Mouse (Mus musculus) heart, embryonic 14.5 days (tissue): ENCODE data around the gene Olfr71. TPM values are rescaled to one million over a fixed set of nuclear protein-coding genes. Genes with fewer than 3 reads are reported as not detected.

Experiments
- ATAC-seq: fragments of 200-750 bp; cut with Nextera tagmentation; 2 replicates; pipeline ENCODE4 v1.8.0; 2017; ENCODE audit warnings: low read depth, moderate TSS enrichment; ENCODE audit not compliant: insufficient number of reproducible peaks, insufficient read depth, low FRiP score
- H3K27ac ChIP-seq, 2 experiments: fragments of 200-500 bp in 1 of 2; fragments of 300-500 bp in 1 of 2; sonication (generic) in 1 of 2; replicated peaks in 1 of 2; 2 replicates each; pipeline ENCODE4 v1.5.1; 2012 to 2014; ENCODE audit warnings: low read depth in 2 of 2, low read length in 2 of 2, control low read depth in 1 of 2, mild to moderate bottlenecking in 1 of 2, mixed read lengths in 1 of 2; ENCODE audit not compliant: control insufficient read depth in 1 of 2, insufficient read depth in 1 of 2
- H3K27me3 ChIP-seq: fragments of 300-500 bp; sonication (generic); 2 replicates; pipeline ENCODE4 v1.6.1; 2014; ENCODE audit warnings: mild to moderate bottlenecking, low read length, control low read depth; ENCODE audit not compliant: control insufficient read depth, insufficient read depth
- H3K36me3 ChIP-seq: fragments of 300-500 bp; sonication (generic); 2 replicates; pipeline ENCODE4 v1.6.1; 2014; ENCODE audit warnings: mild to moderate bottlenecking, control low read depth, low read length, mixed read lengths; ENCODE audit not compliant: control insufficient read depth, insufficient read depth
- H3K4me1 ChIP-seq, 2 experiments: fragments of 200-500 bp in 1 of 2; fragments of 300-500 bp in 1 of 2; sonication (generic) in 1 of 2; 2 replicates each; pipeline ENCODE4 v1.6.1; 2012 to 2014; ENCODE audit warnings: low read length in 2 of 2, control low read depth in 1 of 2, mixed read lengths in 1 of 2; ENCODE audit not compliant: control insufficient read depth in 2 of 2, insufficient read depth in 2 of 2
- H3K4me2 ChIP-seq: fragments of 300-500 bp; sonication (generic); 2 replicates; pipeline ENCODE4 v1.6.1; 2014; ENCODE audit warnings: mild to moderate bottlenecking, low read length
- H3K4me3 ChIP-seq, 2 experiments: fragments of 200-500 bp in 1 of 2; fragments of 300-500 bp in 1 of 2; sonication (generic) in 1 of 2; 2 replicates each; pipeline ENCODE4 v1.5.1; 2012 to 2014; ENCODE audit warnings: low read length in 2 of 2, mild to moderate bottlenecking in 2 of 2, control low read depth in 1 of 2, low read depth in 1 of 2, moderate library complexity in 1 of 2; ENCODE audit not compliant: control insufficient read depth in 1 of 2, insufficient read depth in 1 of 2
- H3K9ac ChIP-seq: fragments of 300-500 bp; sonication (generic); 2 replicates; pipeline ENCODE4 v1.6.1; 2014; ENCODE audit warnings: mild to moderate bottlenecking, low read length
- H3K9me3 ChIP-seq: fragments of 300-500 bp; sonication (generic); 2 replicates; pipeline ENCODE4 v1.6.1; 2016; ENCODE audit warnings: low read length, control low read depth; ENCODE audit not compliant: control insufficient read depth
- WGBS: fragments of 180-500 bp; shearing (Covaris S2); extraction: QIAGEN DNeasy Blood & Tissue Kit; methylation state at CpG from one replicate; pipeline ENCODE4 v1.1.7; 2014; 5-methylcytosine and 5-hydroxymethylcytosine counted together
- polyA plus RNA-seq: library from polyadenylated mRNA; unstranded; fragments of >200 nt; fragmentation: Nextera tagmentation; extraction: Ambion mirVana; gene quantifications from 2 replicates; pipeline ENCODE4 v1.2.1, GENCODE M21; 2014

Gene Olfr71
- polyA plus RNA-seq, 1 experiment from 2014 or later = not detected

GRCm38 (mm10) chr4:43693806-43694241, 16.2 kb downstream of the Olfr71 start:
- H3K9ac ChIP-seq = no peak overlapping the region
- H3K4me3 ChIP-seq = no peak overlapping the region
- H3K27me3 ChIP-seq = no peaks in the 10 kb centered on the region
- H3K27ac ChIP-seq = no peak overlapping the region
- no peak for ATAC-seq
- H3K36me3 ChIP-seq = peaks cover 9% of the 10 kb centered on the region; the same call in 1 of the 2 replicates
- H3K9me3 ChIP-seq = no peaks in the 10 kb centered on the region
- H3K4me2 ChIP-seq = no peak overlapping the region
- WGBS = 37% methylated on average over 5 of the region's 5 CpGs
- peaks cover 19 to 30% of the 10 kb centered on the region in 2 experiments for H3K4me1 ChIP-seq

GRCm38 (mm10) chr4:43691026-43691425, 19.0 kb downstream of the Olfr71 start:
- Histone ChIP-seq H3K4me3 (no peak overlapping the region), H3K27ac (no peak overlapping the region), H3K9ac (no peak overlapping the region), H3K4me2 (no peak overlapping the region), H3K4me1 (peaks cover 14 to 25% of the 10 kb centered on the region in 2 experiments), H3K36me3 (peaks cover 23% of the 10 kb centered on the region), H3K9me3 (no peaks in the 10 kb centered on the region), H3K27me3 (no peaks in the 10 kb centered on the region)
- 74% methylated on average over 5 of the region's 5 CpGs for WGBS
- ATAC-seq = no peak

GRCm38 (mm10) chr4:43690021-43690420, 20.0 kb downstream of the Olfr71 start:
- WGBS = 94% methylated on average over 17 of the region's 17 CpGs

DNA sequence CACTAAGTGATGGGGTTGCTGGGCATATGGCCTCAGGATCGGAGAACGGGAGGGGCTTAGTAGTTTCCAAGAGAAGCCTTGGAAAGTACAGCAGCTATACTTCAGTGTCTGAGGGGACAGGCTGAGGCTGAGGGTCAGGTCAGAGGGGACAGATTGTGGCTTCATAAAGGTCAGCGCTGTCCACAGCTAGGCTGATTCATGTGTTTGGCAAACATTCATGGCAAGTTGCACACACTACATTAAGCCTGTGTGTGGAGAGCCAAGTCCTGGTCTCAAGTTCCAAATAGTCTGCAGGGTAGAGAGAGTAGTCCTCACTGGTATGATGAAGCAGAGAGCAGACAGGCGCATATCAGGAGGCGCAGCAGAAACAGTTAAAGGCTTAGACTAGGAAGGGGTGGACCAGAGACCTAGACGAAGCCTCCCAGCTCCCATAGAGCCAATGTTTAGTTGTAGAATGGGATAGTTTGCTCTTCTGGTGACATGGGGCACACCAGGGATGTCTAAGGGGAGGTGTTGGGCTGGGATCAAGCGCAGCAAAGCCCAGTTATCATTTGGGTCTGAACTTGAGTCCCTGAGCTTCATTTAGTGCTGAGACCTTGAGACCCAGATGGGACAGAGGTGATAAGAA, 30.5 kb downstream of the Olfr71 start:
- Histone ChIP-seq H3K27ac (no peak overlapping the region), H3K36me3 (peaks cover 54% of the 10 kb centered on the region), H3K9ac (no peak overlapping the region), H3K4me2 (no peak overlapping the region), H3K4me1 (no peaks in the 10 kb centered on the region; a peak in 1 of 4 replicates), H3K27me3 (no peaks in the 10 kb centered on the region), H3K4me3 (no peak overlapping the region), H3K9me3 (no peaks in the 10 kb centered on the region)
- ATAC-seq = no peak
- WGBS = 82% methylated on average over 7 of the region's 7 CpGs

More at GRCm38 (mm10) chr4:43690021-43690420, 20.0 kb downstream of the Olfr71 start:
- Histone ChIP-seq H3K9ac (no peak overlapping the region), H3K9me3 (no peaks in the 10 kb centered on the region), H3K27ac (no peak overlapping the region), H3K4me1 (peaks cover 6 to 15% of the 10 kb centered on the region in 2 experiments), H3K4me2 (no peak overlapping the region), H3K4me3 (no peak overlapping the region), H3K27me3 (no peaks in the 10 kb centered on the region), H3K36me3 (peaks cover 31% of the 10 kb centered on the region)
- ATAC-seq = no peak

DNA sequence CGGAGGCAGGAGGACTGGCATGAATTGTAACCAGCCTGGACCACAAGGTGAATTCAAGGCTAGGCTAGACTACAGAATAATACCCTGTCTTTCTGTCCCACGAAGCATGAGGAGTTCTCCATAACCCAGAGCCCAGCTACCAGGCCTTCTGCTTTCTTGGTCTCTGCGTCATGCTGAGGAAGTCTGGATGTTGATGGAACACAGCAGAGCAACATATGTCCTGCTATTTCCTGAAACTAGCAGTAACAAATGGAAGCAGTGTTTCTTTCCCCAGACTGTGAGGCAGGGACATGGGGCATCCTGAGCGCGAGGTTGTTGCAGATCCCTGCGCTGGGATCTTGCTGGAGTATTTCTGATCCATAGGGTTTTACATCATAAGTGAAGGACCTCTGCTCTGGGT, 31.5 kb downstream of the Olfr71 start:
- no peaks in the 10 kb centered on the region for H3K27me3 ChIP-seq
- no peak overlapping the region for H3K9ac ChIP-seq
- no peak overlapping the region for H3K4me3 ChIP-seq
- H3K27ac ChIP-seq = no peak overlapping the region
- ATAC-seq = no peak
- 81% methylated on average over 6 of the region's 6 CpGs for WGBS
- H3K36me3 ChIP-seq = peaks cover 56% of the 10 kb centered on the region
- H3K4me1 ChIP-seq = no peaks in the 10 kb centered on the region; a peak in 1 of 4 replicates
- no peaks in the 10 kb centered on the region for H3K9me3 ChIP-seq
- no peak overlapping the region for H3K4me2 ChIP-seq

DNA sequence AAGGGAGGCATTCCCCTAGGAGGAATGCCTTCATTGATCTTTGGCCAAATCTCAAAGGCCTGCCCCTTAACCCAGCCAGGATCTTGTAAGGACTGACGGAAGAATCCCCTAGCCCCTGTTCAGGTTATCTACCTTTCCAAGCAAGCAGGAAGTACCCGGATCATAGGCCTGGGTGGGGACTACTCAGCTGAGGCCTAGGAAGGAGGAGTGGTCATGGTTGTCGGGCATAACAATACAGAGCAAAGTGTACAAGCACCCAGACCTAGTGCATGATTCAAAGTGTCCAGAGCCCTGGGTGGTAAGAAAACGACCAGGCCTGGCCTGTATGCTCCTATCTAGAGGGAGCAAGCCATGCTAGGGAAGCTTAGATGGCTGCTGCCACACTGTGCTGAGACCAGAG, 34.4 kb downstream of the Olfr71 start:
- H3K27me3 ChIP-seq = no peaks in the 10 kb centered on the region
- H3K4me1 ChIP-seq = peaks cover 7 to 12% of the 10 kb centered on the region in 2 experiments; a peak in 3 of 4 replicates
- no peak overlapping the region for H3K9ac ChIP-seq
- 66% methylated on average over 4 of the region's 4 CpGs for WGBS
- H3K4me3 ChIP-seq = no peak overlapping the region
- peaks cover 36% of the 10 kb centered on the region for H3K36me3 ChIP-seq
- H3K27ac ChIP-seq = no peak overlapping the region
- no peaks in the 10 kb centered on the region for H3K9me3 ChIP-seq
- no peak for ATAC-seq
- no peak overlapping the region for H3K4me2 ChIP-seq

DNA sequence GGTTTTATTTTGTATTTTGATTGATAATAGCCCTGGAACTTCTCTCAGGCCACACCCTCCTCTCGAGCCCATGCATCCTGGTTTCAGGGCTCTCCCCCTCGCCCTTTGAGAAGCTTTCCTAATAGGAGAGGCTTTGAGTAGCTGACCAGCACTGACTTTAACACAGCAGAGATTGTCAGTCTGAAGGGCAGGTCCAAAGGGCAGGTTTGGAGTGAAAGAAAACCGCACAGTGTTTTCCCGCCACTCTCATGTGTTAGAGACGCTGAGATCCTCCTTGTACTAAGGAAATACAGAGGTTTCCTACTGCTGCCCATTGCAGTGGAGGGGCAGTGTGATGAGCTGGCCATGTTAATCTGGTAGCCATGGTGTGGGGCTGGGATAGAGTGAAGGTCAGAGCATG, 35.1 kb downstream of the Olfr71 start:
- no peaks in the 10 kb centered on the region for H3K9me3 ChIP-seq
- no peak overlapping the region for H3K4me2 ChIP-seq
- H3K4me1 ChIP-seq = peaks cover 7 to 15% of the 10 kb centered on the region in 2 experiments
- no peak overlapping the region for H3K27ac ChIP-seq
- H3K4me3 ChIP-seq = no peak overlapping the region
- WGBS = 80% methylated on average over 5 of the region's 5 CpGs
- no peaks in the 10 kb centered on the region for H3K27me3 ChIP-seq
- peaks cover 36% of the 10 kb centered on the region for H3K36me3 ChIP-seq
- no peak for ATAC-seq
- no peak overlapping the region for H3K9ac ChIP-seq

- ATAC-seq = no peak
- no peaks in the 10 kb centered on the region for H3K27me3 ChIP-seq
- no peak overlapping the region for H3K9ac ChIP-seq
- no peak overlapping the region for H3K27ac ChIP-seq
- no peaks in the 10 kb centered on the region for H3K9me3 ChIP-seq
- WGBS = 79% methylated on average over 8 of the region's 8 CpGs
- peaks cover 11 to 22% of the 10 kb centered on the region in 2 experiments for H3K4me1 ChIP-seq
- H3K36me3 ChIP-seq = peaks cover 35% of the 10 kb centered on the region
- no peak overlapping the region for H3K4me3 ChIP-seq
- no peak overlapping the region for H3K4me2 ChIP-seq
Observed at GRCm38 (mm10) chr4:43673703-43674102, 36.4 kb downstream of the Olfr71 start.
